Mouse (Mus musculus) layer of hippocampus, adult 11-12 months (tissue): ENCODE measurements around the gene Phf3.
"Not testable (repeated sequence)": the region's sequence is repeated elsewhere in the genome, so short reads cannot be mapped to it uniquely, and the experiment has no call there.

Experiments used
- DNase-seq: peaks from one replicate; pipeline ENCODE4 v3.0.0; 2022; ENCODE audit warnings: low spot score

Phf3 gene

GRCm38 (mm10) chr1:30770599-30770998 is 103.1 kb downstream of the Phf3 start:
- DNase-seq = not testable (repeated sequence)

- DNase-seq = no peak
Observed at GRCm38 (mm10) chr1:30756794-30757193, 116.9 kb downstream of the Phf3 start.

- DNase-seq = no peak
Observed at GRCm38 (mm10) chr1:30755453-30756224, 118.1 kb downstream of the Phf3 start.
